Mouse (Mus musculus): Measurements from ENCODE around the gene Rnf220.

DNA sequence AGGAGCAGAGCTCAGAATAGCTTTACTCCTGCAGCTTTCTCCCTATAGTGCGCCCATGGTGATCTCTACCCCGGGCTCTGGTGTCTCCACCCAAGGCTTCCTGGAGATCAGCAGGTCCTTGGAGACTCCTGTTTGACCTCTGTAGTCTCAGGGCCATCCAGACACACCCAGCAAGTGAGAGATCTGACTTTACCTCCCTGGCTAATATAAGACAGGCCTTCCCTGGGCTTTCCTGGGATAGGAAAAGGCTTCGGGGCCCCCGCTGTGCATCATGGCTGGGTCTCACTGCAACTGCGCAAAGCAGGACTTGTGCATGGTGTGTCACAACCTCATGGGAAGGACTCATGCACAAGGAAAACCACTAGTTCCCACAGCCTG, 116.3 kb downstream of the Rnf220 start:
- TF ChIP-seq GATA1 (IDR thresholded peaks at IDR 0.05; ENCODE audit: borderline replicate concordance, low read length) (no peak), FLI1 (IDR thresholded peaks at IDR 0.05; ENCODE audit: low read length) (no peak)

All from megakaryocyte, embryonic 14.5 days (primary cell).